Mouse (Mus musculus) limb, embryonic 11.5 days (tissue): Measurements from ENCODE around the gene Gm49673. TPM values are rescaled to one million over a fixed set of nuclear protein-coding genes. Genes with fewer than 3 reads are reported as not detected.
A peak's percentile ranks its signal among the peaks of the same experiment; 100 is the strongest.
"Not testable (repeated sequence)": the region's sequence is repeated elsewhere in the genome, so short reads cannot be mapped to it uniquely, and the experiment has no call there.

Experiments used
- ATAC-seq: fragments of 200-750 bp; cut with Nextera tagmentation; 2 replicates; pipeline ENCODE4 v1.8.0; 2017; ENCODE audit warnings: low read depth; ENCODE audit not compliant: insufficient number of reproducible peaks, low FRiP score, low TSS enrichment
- DNase-seq: peaks from one replicate; pipeline ENCODE4 v3.0.0-alpha.2; 2015; ENCODE audit warnings: low spot score
- H3K27ac ChIP-seq: fragments of 300-500 bp; sonication (generic); replicated peaks from 2 replicates; pipeline ENCODE4 v1.5.1; 2014; ENCODE audit warnings: low read depth, mild to moderate bottlenecking, low read length
- H3K27me3 ChIP-seq: fragments of 300-500 bp; sonication (generic); 2 replicates; pipeline ENCODE4 v1.6.1; 2014; ENCODE audit warnings: mild to moderate bottlenecking, low read length, mixed read lengths; ENCODE audit not compliant: control insufficient read depth, insufficient read depth
- H3K36me3 ChIP-seq: fragments of 300-500 bp; sonication (generic); 2 replicates; pipeline ENCODE4 v1.6.1; 2014; ENCODE audit warnings: mild to moderate bottlenecking, low read length, moderate library complexity, mixed read lengths; ENCODE audit not compliant: control insufficient read depth, insufficient read depth
- H3K4me1 ChIP-seq: fragments of 300-500 bp; sonication (generic); 2 replicates; pipeline ENCODE4 v1.6.1; 2014; ENCODE audit warnings: low read length, mixed read lengths; ENCODE audit not compliant: control insufficient read depth, insufficient read depth
- H3K4me2 ChIP-seq: fragments of 300-500 bp; sonication (generic); 2 replicates; pipeline ENCODE4 v1.6.1; 2014; ENCODE audit warnings: low read depth, mild to moderate bottlenecking, moderate library complexity; ENCODE audit not compliant: severe bottlenecking
- H3K4me3 ChIP-seq: fragments of 300-500 bp; sonication (generic); 2 replicates; pipeline ENCODE4 v1.5.1; 2014; ENCODE audit warnings: low read depth, low read length
- H3K9ac ChIP-seq: fragments of 300-500 bp; sonication (generic); 2 replicates; pipeline ENCODE4 v1.6.1; 2014; ENCODE audit warnings: mild to moderate bottlenecking, low read length
- H3K9me3 ChIP-seq: fragments of 300-500 bp; sonication (generic); 2 replicates; pipeline ENCODE4 v1.6.1; 2016; ENCODE audit warnings: low read length; ENCODE audit not compliant: control insufficient read depth
- WGBS: fragments of 180-500 bp; shearing (Covaris S2); extraction: QIAGEN DNeasy Blood & Tissue Kit; methylation state at CpG from one replicate; pipeline ENCODE4 v1.1.7; 2014; 5-methylcytosine and 5-hydroxymethylcytosine counted together
- polyA plus RNA-seq: library from polyadenylated mRNA; unstranded; fragments of >200 nt; fragmentation: Nextera tagmentation; extraction: Ambion mirVana; gene quantifications from 2 replicates; pipeline ENCODE4 v1.2.1, GENCODE M21; 2014

Gm49673 gene
- polyA plus RNA-seq, 1 experiment from 2014 or later, result 0.35 TPM

GRCm38 (mm10) chr17:8124586-8124985, 23.0 kb downstream of the Gm49673 start:
- H3K4me1 ChIP-seq, H3K27ac ChIP-seq, ATAC-seq, H3K4me3 ChIP-seq, H3K4me2 ChIP-seq, H3K9me3 ChIP-seq, H3K9ac ChIP-seq, DNase-seq, H3K36me3 ChIP-seq, H3K27me3 ChIP-seq: not testable (repeated sequence)
- no CpG with 5 or more reads among the region's 6 CpGs for WGBS

GRCm38 (mm10) chr17:8122974-8123373, 24.6 kb downstream of the Gm49673 start:
- not testable (repeated sequence) for ATAC-seq, H3K4me2 ChIP-seq, H3K36me3 ChIP-seq, H3K27me3 ChIP-seq, H3K9me3 ChIP-seq, H3K4me3 ChIP-seq, H3K27ac ChIP-seq, DNase-seq, H3K9ac ChIP-seq, H3K4me1 ChIP-seq
- no CpG with 5 or more reads among the region's 3 CpGs for WGBS

GRCm38 (mm10) chr17:8116928-8117327, 30.7 kb downstream of the Gm49673 start:
- not testable (repeated sequence) for H3K4me3 ChIP-seq, H3K27me3 ChIP-seq, H3K27ac ChIP-seq, H3K36me3 ChIP-seq, H3K4me2 ChIP-seq, H3K9ac ChIP-seq, H3K9me3 ChIP-seq, DNase-seq, ATAC-seq, H3K4me1 ChIP-seq
- no CpG with 5 or more reads among the region's 6 CpGs for WGBS

- not testable (repeated sequence) for H3K9me3 ChIP-seq, H3K36me3 ChIP-seq, H3K27me3 ChIP-seq, H3K9ac ChIP-seq, H3K4me2 ChIP-seq, ATAC-seq, H3K4me1 ChIP-seq, H3K27ac ChIP-seq, DNase-seq, H3K4me3 ChIP-seq
- 78% methylated on average over 6 of the region's 11 CpGs for WGBS
Observed at GRCm38 (mm10) chr17:8116378-8116777, 31.2 kb downstream of the Gm49673 start.

- H3K9me3 ChIP-seq, H3K4me3 ChIP-seq, H3K36me3 ChIP-seq, H3K27ac ChIP-seq, H3K27me3 ChIP-seq, ATAC-seq, DNase-seq, H3K4me2 ChIP-seq, H3K4me1 ChIP-seq, H3K9ac ChIP-seq: not testable (repeated sequence)
- no CpG with 5 or more reads among the region's 1 CpGs for WGBS
Observed at GRCm38 (mm10) chr17:8112199-8112598, 35.4 kb downstream of the Gm49673 start.

GRCm38 (mm10) chr17:8101297-8101609, 46.3 kb downstream of the Gm49673 start:
- H3K27ac ChIP-seq, H3K27me3 ChIP-seq, H3K4me3 ChIP-seq, H3K9ac ChIP-seq, H3K4me1 ChIP-seq, H3K36me3 ChIP-seq, H3K9me3 ChIP-seq, H3K4me2 ChIP-seq, DNase-seq, ATAC-seq: not testable (repeated sequence)
- WGBS, result 50% methylated on average over 3 of the region's 6 CpGs

GRCm38 (mm10) chr17:8100405-8101296, 46.9 kb downstream of the Gm49673 start:
- not testable (repeated sequence) for H3K36me3 ChIP-seq, H3K9me3 ChIP-seq, H3K9ac ChIP-seq, H3K4me3 ChIP-seq, H3K4me1 ChIP-seq, H3K27ac ChIP-seq, H3K27me3 ChIP-seq, DNase-seq, H3K4me2 ChIP-seq
- 0 out of 2 replicates have a peak, but pooled peaks have one; percentile 21 for ATAC-seq
- WGBS, result 32% methylated on average over 7 of the region's 26 CpGs

- H3K4me2 ChIP-seq, H3K4me3 ChIP-seq, H3K27me3 ChIP-seq, H3K36me3 ChIP-seq, H3K9ac ChIP-seq, H3K9me3 ChIP-seq, H3K4me1 ChIP-seq, H3K27ac ChIP-seq, ATAC-seq, DNase-seq: not testable (repeated sequence)
- 57% methylated on average over 3 of the region's 5 CpGs for WGBS
Observed at GRCm38 (mm10) chr17:8096199-8096598, 51.4 kb downstream of the Gm49673 start.

- not testable (repeated sequence) for H3K9ac ChIP-seq, H3K4me1 ChIP-seq, DNase-seq, H3K27me3 ChIP-seq, H3K4me2 ChIP-seq, H3K4me3 ChIP-seq, H3K36me3 ChIP-seq, H3K27ac ChIP-seq, ATAC-seq, H3K9me3 ChIP-seq
- 60% methylated on average over 3 of the region's 5 CpGs for WGBS
Observed at GRCm38 (mm10) chr17:8095653-8096052, 51.9 kb downstream of the Gm49673 start.
